Mouse (Mus musculus) G1E (cell line): ENCODE results near the gene Kctd3.

ENCODE experiments used
- CTCF ChIP-seq: IDR thresholded peaks from 2 replicates; pipeline ENCODE4 v1.5.1; 2012; ENCODE audit warnings: low read depth, low read length, inconsistent platforms, mixed read lengths
- GATA1 ChIP-seq: IDR thresholded peaks from 2 replicates; pipeline ENCODE4 v1.6.1; 2012; ENCODE audit warnings: borderline replicate concordance, low read length, inconsistent platforms, mixed read lengths
- GATA2 ChIP-seq: IDR thresholded peaks from 2 replicates; pipeline ENCODE4 v1.6.1; 2012; ENCODE audit warnings: low read depth, low read length, inconsistent platforms, borderline replicate concordance
- POLR2AphosphoS5 ChIP-seq: IDR thresholded peaks from 2 replicates; pipeline ENCODE4 v1.6.1; 2012; ENCODE audit warnings: low read depth, low read length, inconsistent platforms; ENCODE audit not compliant: insufficient replicate concordance
- TAL1 ChIP-seq: conservative IDR thresholded peaks from 2 replicates; pipeline ENCODE4 v1.6.1; 2012; ENCODE audit warnings: low read depth, low read length, inconsistent platforms, mixed read lengths

- TF ChIP-seq CTCF (no peak), POLR2AphosphoS5 (no peak), GATA2 (no peak), GATA1 (no peak), TAL1 (no peak)
These were observed 3.0 kb upstream of the Kctd3 start for GRCm38 (mm10) chr1:189010671-189011070.
